ENCODE assay signal across 8 mouse cellular contexts in genomic region chr9:27176154-27176553, GRCm38 (mm10). TPM values are rescaled to one million over a fixed set of nuclear protein-coding genes. Genes with fewer than 3 reads are reported as not detected.
DNase-seq lines count a peak whose midpoint lies in the region; ATAC-seq and TF ChIP-seq lines count a peak whose summit lies in the region.

No protein-coding gene starts in this region.

- dilution Hi-C loops in CH12.LX (cut with MboI; ENCODE audit: extremely low pct_ligation_motif_present, extremely low pct_unique_long_range_greater_than_20kb, low sequenced_read_pairs), result no loop called here

- peak; percentile 76 for DNase-seq in CH12.LX (ENCODE audit: extremely low read depth)
- DNase-seq in adrenal gland, adult 18-20 months (ENCODE audit: low spot score in 2 of 2), result peak; percentile 38 to 50
- peak; percentile 90 for DNase-seq in embryo, embryonic 10.5 days (ENCODE audit: low spot score)
- DNase-seq in heart, embryonic 10.5 days (ENCODE audit: low spot score), result peak; percentile 80
- DNase-seq in kidney, adult 9 months, result peak; percentile 84
- DNase-seq in limb, embryonic 14.5 days (ENCODE audit: low spot score), result peak; percentile 87
- no peak for DNase-seq in thymus, adult 2 months

- TF ChIP-seq CTCF in CH12.LX (conservative IDR thresholded peaks at IDR 0.05 in 1 of 2, IDR thresholded peaks at IDR 0.05 in 1 of 2; ENCODE audit: low read depth in 2 of 2, low read length in 2 of 2), result peak; percentile 60 to 91
- no peak for TF ChIP-seq CTCF in thymus, adult 2 months (IDR thresholded peaks at IDR 0.05; ENCODE audit: borderline replicate concordance, control insufficient read depth, extremely low read depth, insufficient read depth, low read length, poor library complexity)

- peak; percentile 58 for ATAC-seq in limb, embryonic 14.5 days (ENCODE audit: low FRiP score, low read depth)
- ATAC-seq in neural tube, embryonic 13.5 days (ENCODE audit: low read depth), result peak; percentile 83

- TF ChIP-seq EP300 in CH12.LX (IDR thresholded peaks at IDR 0.05; ENCODE audit: low read length), result no peak

- TF ChIP-seq RAD21 in CH12.LX (IDR thresholded peaks at IDR 0.05; ENCODE audit: low read depth, low read length), result peak; percentile 88

- no peak for TF ChIP-seq POLR2A in CH12.LX (IDR thresholded peaks at IDR 0.05; ENCODE audit: low read depth, low read length)
- TF ChIP-seq POLR2A in limb, embryonic 14.5 days (IDR thresholded peaks at IDR 0.05; ENCODE audit: borderline replicate concordance, extremely low read depth, insufficient read depth, insufficient read length), result no peak
- no peak for TF ChIP-seq POLR2A in thymus, adult 2 months (IDR thresholded peaks at IDR 0.05; ENCODE audit: control insufficient read depth, extremely low read depth, insufficient read depth, low read length, poor library complexity)

- no peak overlapping the region for H3K4me2 ChIP-seq in CH12.LX (ENCODE audit: insufficient read depth, low read depth, poor library complexity, severe bottlenecking)
- H3K4me2 ChIP-seq in limb, embryonic 14.5 days (replicated peaks; ENCODE audit: low read depth, low read length, severe bottlenecking), result no peak overlapping the region
- no peak overlapping the region for H3K4me2 ChIP-seq in neural tube, embryonic 13.5 days

- no peaks in the 10 kb centered on the region for H3K27me3 ChIP-seq in CH12.LX (replicated peaks)
- no peaks in the 10 kb centered on the region for H3K27me3 ChIP-seq in heart, embryonic 10.5 days (ENCODE audit: insufficient read depth, poor library complexity, severe bottlenecking)
- H3K27me3 ChIP-seq in limb, embryonic 14.5 days (ENCODE audit: control insufficient read depth, insufficient read depth, low read length), result no peaks in the 10 kb centered on the region
- peaks cover 9% of the 10 kb centered on the region for H3K27me3 ChIP-seq in neural tube, embryonic 13.5 days
- H3K27me3 ChIP-seq in thymus, adult 2 months (ENCODE audit: control insufficient read depth, insufficient read depth, low read length), result no peaks in the 10 kb centered on the region

- peaks cover 3% of the 10 kb centered on the region for H3K9me3 ChIP-seq in CH12.LX (replicated peaks; ENCODE audit: low read length)
- H3K9me3 ChIP-seq in heart, embryonic 10.5 days, result no peaks in the 10 kb centered on the region
- H3K9me3 ChIP-seq in limb, embryonic 14.5 days (ENCODE audit: control insufficient read depth, low read length), result no peaks in the 10 kb centered on the region
- H3K9me3 ChIP-seq in neural tube, embryonic 13.5 days, result no peaks in the 10 kb centered on the region

- H3K9ac ChIP-seq in CH12.LX (ENCODE audit: insufficient read depth, low read depth), result no peak overlapping the region
- H3K9ac ChIP-seq in limb, embryonic 14.5 days (ENCODE audit: low read depth, low read length, severe bottlenecking), result no peak overlapping the region
- no peak overlapping the region for H3K9ac ChIP-seq in neural tube, embryonic 13.5 days

- no peaks in the 10 kb centered on the region for H3K36me3 ChIP-seq in CH12.LX (replicated peaks in 1 of 2; ENCODE audit: control insufficient read depth in 1 of 2, insufficient read depth in 1 of 2, low read length in 1 of 2)
- H3K36me3 ChIP-seq in heart, embryonic 10.5 days, result no peaks in the 10 kb centered on the region
- H3K36me3 ChIP-seq in limb, embryonic 14.5 days (ENCODE audit: control insufficient read depth, insufficient read depth, low read length), result no peaks in the 10 kb centered on the region
- no peaks in the 10 kb centered on the region for H3K36me3 ChIP-seq in neural tube, embryonic 13.5 days
- no peaks in the 10 kb centered on the region for H3K36me3 ChIP-seq in thymus, adult 2 months (ENCODE audit: control insufficient read depth, insufficient read depth, low read length)

- 0% methylated on average over 2 of the region's 2 CpGs for WGBS in heart, embryonic 10.5 days
- 4% methylated on average over 2 of the region's 2 CpGs for WGBS in limb, embryonic 14.5 days
- WGBS in neural tube, embryonic 13.5 days, result 0% methylated on average over 2 of the region's 2 CpGs
- WGBS in thymus, adult 2 months, result 35% methylated on average over 2 of the region's 2 CpGs

- H3K27ac ChIP-seq in CH12.LX (ENCODE audit: insufficient read depth, low read depth), result no peak overlapping the region
- no peak overlapping the region for H3K27ac ChIP-seq in heart, embryonic 10.5 days
- no peak overlapping the region for H3K27ac ChIP-seq in limb, embryonic 14.5 days (replicated peaks; ENCODE audit: low read depth, low read length)
- no peak overlapping the region for H3K27ac ChIP-seq in neural tube, embryonic 13.5 days (replicated peaks)
- no peak overlapping the region for H3K27ac ChIP-seq in thymus, adult 2 months (ENCODE audit: control insufficient read depth, insufficient read depth, low read length)

- in situ Hi-C loops in CH12.LX (cut with MboI; ENCODE audit: low pct_ligation_motif_present, low pct_unique_long_range_greater_than_20kb, low sequenced_read_pairs), result no loop called here

- H3K79me2 ChIP-seq in CH12.LX (replicated peaks; ENCODE audit: control insufficient read depth, extremely low read depth, insufficient read depth, poor library complexity, severe bottlenecking), result no peaks in the 10 kb centered on the region

- H3K4me3 ChIP-seq in CH12.LX (replicated peaks in 1 of 3; ENCODE audit: low read depth in 2 of 3, low read length in 2 of 3, poor library complexity in 1 of 3), result no peak overlapping the region
- no peak overlapping the region for H3K4me3 ChIP-seq in heart, embryonic 10.5 days
- no peak overlapping the region for H3K4me3 ChIP-seq in limb, embryonic 14.5 days (replicated peaks; ENCODE audit: low read length)
- no peak overlapping the region for H3K4me3 ChIP-seq in neural tube, embryonic 13.5 days
- H3K4me3 ChIP-seq in thymus, adult 2 months (ENCODE audit: control insufficient read depth, insufficient read depth, low read length), result no peak overlapping the region

- H3K4me1 ChIP-seq in CH12.LX (ENCODE audit: control insufficient read depth in 1 of 2, insufficient read depth in 2 of 2), result peaks cover 0 to 7% of the 10 kb centered on the region in 2 experiments; a peak in 2 of 4 replicates
- H3K4me1 ChIP-seq in heart, embryonic 10.5 days, result peaks cover 4% of the 10 kb centered on the region; the same call in 1 of the 2 replicates
- H3K4me1 ChIP-seq in limb, embryonic 14.5 days (ENCODE audit: control insufficient read depth, insufficient read depth, low read length), result no peaks in the 10 kb centered on the region
- H3K4me1 ChIP-seq in neural tube, embryonic 13.5 days (replicated peaks), result peaks cover 5% of the 10 kb centered on the region
- no peaks in the 10 kb centered on the region for H3K4me1 ChIP-seq in thymus, adult 2 months (replicated peaks; ENCODE audit: control insufficient read depth, insufficient read depth, low read length)

TF ChIP-seq in CH12.LX, 34 proteins besides CTCF, POLR2A, EP300 and RAD21:
- TF ChIP-seq ELF1 (IDR thresholded peaks at IDR 0.05; ENCODE audit: low read depth, low read length) (peak; percentile 70), PAX5 (IDR thresholded peaks at IDR 0.05; ENCODE audit: low read length) (no peak), ZC3H11A (IDR thresholded peaks at IDR 0.05; ENCODE audit: low read depth, low read length) (peak; percentile 41; the same call in 1 of the 2 replicates), SMC3 (IDR thresholded peaks at IDR 0.05; ENCODE audit: low read depth, low read length) (peak; percentile 86), IRF4 (IDR thresholded peaks at IDR 0.05; ENCODE audit: low read depth, low read length) (no peak), MAFK (IDR thresholded peaks at IDR 0.05; ENCODE audit: insufficient replicate concordance, low read length) (no peak), NELFE (IDR thresholded peaks at IDR 0.05; ENCODE audit: low read depth, low read length) (peak; percentile 24; the same call in 1 of the 2 replicates), JUN (IDR thresholded peaks at IDR 0.05; ENCODE audit: insufficient read depth, low read depth, low read length) (no peak), HCFC1 (IDR thresholded peaks at IDR 0.05; ENCODE audit: low read depth, low read length) (no peak), BHLHE40 (IDR thresholded peaks at IDR 0.05; ENCODE audit: low read depth, low read length) (no peak), MYC (IDR thresholded peaks at IDR 0.05; ENCODE audit: low read depth, low read length) (no peak), TBP (conservative IDR thresholded peaks at IDR 0.05; ENCODE audit: low read depth, low read length) (no peak)

RNA-seq across cellular contexts. Expression of gene Jam3, which starts 20.9 kb away (rescaled TPM):
- total RNA-seq in CH12.LX (2012; rRNA removed), result 0.13 and 0.17 TPM in 2 replicates
- 0.57 and 0.72 TPM in 2 replicates for total RNA-seq in CH12.LX (2014; rRNA removed)
- polyA plus RNA-seq in CH12.LX (2012; ENCODE audit: insufficient read length, low read depth), result 1.7 and 2.0 TPM in 2 replicates
- 10 to 100 TPM; 32.4 to 35.4 TPM for total RNA-seq in adrenal gland, adult 18-20 months (2021)
- 51.2 and 66.7 TPM in 2 replicates for polyA plus RNA-seq in heart, embryonic 10.5 days (2016; fragmentation: Nextera tagmentation; extraction: Ambion mirVana)
- 100 and 103 TPM in 2 replicates for polyA plus RNA-seq in limb, embryonic 14.5 days (2012; rRNA removed)
- polyA plus RNA-seq in limb, embryonic 14.5 days (2014; fragmentation: Nextera tagmentation; extraction: Ambion mirVana), result 110 and 112 TPM in 2 replicates
- polyA plus RNA-seq in neural tube, embryonic 13.5 days (2015; fragmentation: Nextera tagmentation; extraction: Ambion mirVana), result 68.9 and 80.3 TPM in 2 replicates
- 2.0 and 2.5 TPM in 2 replicates for polyA plus RNA-seq in thymus, adult 2 months (2012; rRNA removed)

Comparison
In these comparisons a context has a peak if more than half of its experiments do, and no peak if none do; other contexts are left out.
1. RNA of gene Jam3, which starts 20.9 kb away (polyA plus RNA-seq): 100 to 112 TPM in limb, embryonic 14.5 days, 68.9 to 80.3 TPM in neural tube, embryonic 13.5 days and 51.2 to 66.7 TPM in heart, embryonic 10.5 days; 2.0 to 2.5 TPM in thymus, adult 2 months and 1.7 to 2.0 TPM in CH12.LX; every median in the first group is over 10 times any median in the second.